Mouse (Mus musculus): ENCODE data around the gene Gdpd3. TPM values are rescaled to one million over a fixed set of nuclear protein-coding genes. Genes with fewer than 3 reads are reported as not detected.

The Gdpd3 gene
- polyA plus RNA-seq, 1 experiment from 2014 or later = 2.6 TPM

- H3K79me2 ChIP-seq (ENCODE audit: inconsistent target) = no peaks in the 10 kb centered on the region
- no peak overlapping the region for H3K27ac ChIP-seq
- 44% methylated on average over 1 of the region's 1 CpGs for WGBS (ENCODE audit: missing documents)
- no peaks in the 10 kb centered on the region for H3K36me3 ChIP-seq (ENCODE audit: inconsistent target)
- no peak overlapping the region for H3K4me3 ChIP-seq (ENCODE audit: inconsistent target)
Measured at GRCm38 (mm10) chr7:126818818-126819217, 52.7 kb downstream of the Gdpd3 start.

GRCm38 (mm10) chr7:126821835-126822511 lies 55.8 kb downstream of the Gdpd3 start:
- Histone ChIP-seq H3K79me2 (ENCODE audit: inconsistent target) (no peaks in the 10 kb centered on the region), H3K27ac (peak overlapping the region; percentile 64), H3K4me3 (ENCODE audit: inconsistent target) (no peak overlapping the region), H3K36me3 (ENCODE audit: inconsistent target) (no peaks in the 10 kb centered on the region)
- 16% methylated on average over 7 of the region's 7 CpGs for WGBS (ENCODE audit: missing documents)

- H3K79me2 ChIP-seq (ENCODE audit: inconsistent target) = no peaks in the 10 kb centered on the region
- 82% methylated on average over 6 of the region's 9 CpGs for WGBS (ENCODE audit: missing documents)
- H3K27ac ChIP-seq = peak overlapping the region; percentile 64
- no peak overlapping the region for H3K4me3 ChIP-seq (ENCODE audit: inconsistent target)
- no peaks in the 10 kb centered on the region for H3K36me3 ChIP-seq (ENCODE audit: inconsistent target)
Measured at GRCm38 (mm10) chr7:126822741-126823140, 56.6 kb downstream of the Gdpd3 start.

GRCm38 (mm10) chr7:126823202-126823711 lies 57.1 kb downstream of the Gdpd3 start:
- no peaks in the 10 kb centered on the region for H3K36me3 ChIP-seq (ENCODE audit: inconsistent target)
- 6% methylated on average over 14 of the region's 19 CpGs for WGBS (ENCODE audit: missing documents)
- H3K4me3 ChIP-seq (ENCODE audit: inconsistent target) = no peak overlapping the region
- H3K79me2 ChIP-seq (ENCODE audit: inconsistent target) = no peaks in the 10 kb centered on the region
- H3K27ac ChIP-seq = no peak overlapping the region

GRCm38 (mm10) chr7:126823940-126824339 lies 57.8 kb downstream of the Gdpd3 start:
- Histone ChIP-seq H3K79me2 (ENCODE audit: inconsistent target) (no peaks in the 10 kb centered on the region), H3K36me3 (ENCODE audit: inconsistent target) (no peaks in the 10 kb centered on the region), H3K27ac (no peak overlapping the region), H3K4me3 (ENCODE audit: inconsistent target) (no peak overlapping the region)
- WGBS (ENCODE audit: missing documents) = 41% methylated on average over 9 of the region's 10 CpGs

Other genes starting within 250 kb of the Gdpd3 start
- 124 to 206 TPM (median 173 TPM) in 3 replicates for gene Eif3c, start 199.9 kb upstream of the Gdpd3 start, polyA plus RNA-seq (2018)
- 51.3 to 183 TPM (median 99.8 TPM) in 3 replicates for gene Apobr, start 181.4 kb upstream of the Gdpd3 start, polyA plus RNA-seq (2018)
- gene Cln3, start 180.5 kb upstream of the Gdpd3 start, polyA plus RNA-seq (2018) = 81.0 to 165 TPM (median 104 TPM) in 3 replicates
- gene Il27, start 171.4 kb upstream of the Gdpd3 start, polyA plus RNA-seq (2018) = 1.1 to 2.6 TPM (median 1.2 TPM) in 3 replicates
- 14.9 to 47.0 TPM (median 32.4 TPM) in 3 replicates for gene Nupr1, start 135.5 kb upstream of the Gdpd3 start, polyA plus RNA-seq (2018)
- 12.5 to 21.7 TPM (median 17.0 TPM) in 3 replicates for gene Sgf29, start 117.0 kb upstream of the Gdpd3 start, polyA plus RNA-seq (2018)
- gene Sult1a1, start 89.9 kb upstream of the Gdpd3 start, polyA plus RNA-seq (2018) = 1.7 to 8.8 TPM (median 7.5 TPM) in 3 replicates
- gene Bola2, start 70.9 kb upstream of the Gdpd3 start, polyA plus RNA-seq (2018) = 39.1 to 134 TPM (median 42.4 TPM) in 3 replicates
- 4.2 to 7.9 TPM (median 4.8 TPM) in 3 replicates for gene Slx1b, start 70.5 kb upstream of the Gdpd3 start, polyA plus RNA-seq (2018)
- 69.4 to 223 TPM (median 209 TPM) in 3 replicates for gene Coro1a, start 58.5 kb upstream of the Gdpd3 start, polyA plus RNA-seq (2018)
- gene Mapk3, start 6.7 kb upstream of the Gdpd3 start, polyA plus RNA-seq (2018) = 129 to 232 TPM (median 188 TPM) in 3 replicates
- 40.6 to 227 TPM (median 90.3 TPM) in 3 replicates for gene Ypel3, start 10.6 kb downstream of the Gdpd3 start, polyA plus RNA-seq (2018)
- gene Tbx6, start 15.1 kb downstream of the Gdpd3 start, polyA plus RNA-seq (2018) = 0.19 to 0.25 TPM in 2 of 3 replicates, not detected in the other
- gene Ppp4c, start 26.2 kb downstream of the Gdpd3 start, polyA plus RNA-seq (2018) = 62.0 to 139 TPM (median 129 TPM) in 3 replicates
- gene Fam57b, start 31.3 kb downstream of the Gdpd3 start, polyA plus RNA-seq (2018) = 0.17 to 0.25 TPM in 2 of 3 replicates, not detected in the other
- not detected in 3 replicates for gene 4930451I11Rik, start 65.3 kb downstream of the Gdpd3 start, polyA plus RNA-seq (2018)
- gene Doc2a, start 81.1 kb downstream of the Gdpd3 start, polyA plus RNA-seq (2018) = 0.10 TPM in 1 of 3 replicates, not detected in the others
- gene Hirip3, start 95.6 kb downstream of the Gdpd3 start, polyA plus RNA-seq (2018) = 3.9 to 23.5 TPM (median 19.4 TPM) in 3 replicates
- gene Ino80e, start 96.0 kb downstream of the Gdpd3 start, polyA plus RNA-seq (2018) = 34.7 to 59.9 TPM (median 57.7 TPM) in 3 replicates
- gene Taok2, start 118.4 kb downstream of the Gdpd3 start, polyA plus RNA-seq (2018) = 24.1 to 40.9 TPM (median 31.3 TPM) in 3 replicates
- 36.1 to 105 TPM (median 98.7 TPM) in 3 replicates for gene Tmem219, start 156.6 kb downstream of the Gdpd3 start, polyA plus RNA-seq (2018)
- gene Kctd13, start 162.5 kb downstream of the Gdpd3 start, polyA plus RNA-seq (2018) = 15.3 to 21.9 TPM (median 16.2 TPM) in 3 replicates
- gene Asphd1, start 183.2 kb downstream of the Gdpd3 start, polyA plus RNA-seq (2018) = not detected in 3 replicates
- gene Sez6l2, start 184.2 kb downstream of the Gdpd3 start, polyA plus RNA-seq (2018) = 0.33 to 1.4 TPM (median 1.1 TPM) in 3 replicates
- gene Cdipt, start 209.6 kb downstream of the Gdpd3 start, polyA plus RNA-seq (2018) = 71.8 to 111 TPM (median 94.8 TPM) in 3 replicates
- gene Cdiptos, start 209.8 kb downstream of the Gdpd3 start, polyA plus RNA-seq (2018) = 1.3 to 3.9 TPM (median 1.7 TPM) in 3 replicates
- gene Mvp, start 248.3 kb downstream of the Gdpd3 start, polyA plus RNA-seq (2018) = 88.1 to 116 TPM (median 99.9 TPM) in 3 replicates

All from macrophage (primary cell).